Mouse (Mus musculus): Measurements from ENCODE around the gene Cadps. TPM values are rescaled to one million over a fixed set of nuclear protein-coding genes. Genes with fewer than 3 reads are reported as not detected.
A peak's percentile ranks its signal among the peaks of the same experiment; 100 is the strongest.

The Cadps gene
- total RNA-seq, 2 experiments from 2014 or later: 9.6 to 12.7 TPM

- peak in 1 of 2 experiments; percentile 15 for DNase-seq (ENCODE audit: low spot score in 2 of 2)
Observed at GRCm38 (mm10) chr14:12529961-12530542, 292.8 kb downstream of the Cadps start.

DNA sequence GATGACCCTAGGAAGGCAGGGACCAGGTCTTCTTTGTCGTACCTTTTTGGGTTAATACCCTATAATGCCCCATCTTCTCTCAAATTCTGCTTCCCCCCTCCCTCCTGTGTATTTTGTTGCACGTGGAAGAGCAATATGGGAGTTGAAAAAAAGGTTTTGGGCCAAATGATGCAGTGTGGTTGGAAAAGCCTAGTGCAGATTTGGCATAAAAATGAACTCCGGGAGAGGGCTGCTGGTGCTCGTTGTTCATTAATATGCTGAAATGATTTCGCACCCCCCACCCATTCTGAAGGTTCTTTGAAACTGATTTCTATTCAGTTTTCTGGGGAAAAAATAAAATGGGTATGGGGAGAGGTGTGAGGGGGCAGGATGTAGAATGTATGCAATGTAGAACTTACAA, 295.6 kb downstream of the Cadps start:
- DNase-seq (ENCODE audit: low spot score in 2 of 2): no peak

DNA sequence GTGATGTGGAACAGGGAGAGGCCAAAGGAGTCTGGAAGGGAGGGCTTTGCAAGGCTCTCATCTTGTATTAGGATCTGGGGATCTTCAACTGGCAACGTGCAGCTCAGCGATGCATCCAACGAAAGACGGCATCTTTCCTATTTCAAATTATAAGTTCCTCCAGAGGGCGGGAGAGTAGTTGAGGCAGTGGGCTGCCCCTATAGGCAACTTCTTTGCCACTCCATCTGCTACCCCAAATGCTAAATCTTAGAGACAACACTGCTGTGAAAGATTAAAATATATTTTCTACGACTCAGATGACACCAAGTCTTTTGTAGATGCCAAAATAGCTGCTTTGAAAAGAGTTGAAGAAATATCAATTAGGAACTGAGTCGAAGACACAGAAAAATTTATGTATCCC, 315.9 kb downstream of the Cadps start:
- DNase-seq (ENCODE audit: low spot score in 2 of 2): no peak

GRCm38 (mm10) chr14:12504191-12504947, 318.5 kb downstream of the Cadps start:
- no peak for DNase-seq (ENCODE audit: low spot score in 2 of 2)

GRCm38 (mm10) chr14:12462206-12462605, 360.7 kb downstream of the Cadps start:
- no peak for DNase-seq (ENCODE audit: low spot score in 2 of 2)

DNA sequence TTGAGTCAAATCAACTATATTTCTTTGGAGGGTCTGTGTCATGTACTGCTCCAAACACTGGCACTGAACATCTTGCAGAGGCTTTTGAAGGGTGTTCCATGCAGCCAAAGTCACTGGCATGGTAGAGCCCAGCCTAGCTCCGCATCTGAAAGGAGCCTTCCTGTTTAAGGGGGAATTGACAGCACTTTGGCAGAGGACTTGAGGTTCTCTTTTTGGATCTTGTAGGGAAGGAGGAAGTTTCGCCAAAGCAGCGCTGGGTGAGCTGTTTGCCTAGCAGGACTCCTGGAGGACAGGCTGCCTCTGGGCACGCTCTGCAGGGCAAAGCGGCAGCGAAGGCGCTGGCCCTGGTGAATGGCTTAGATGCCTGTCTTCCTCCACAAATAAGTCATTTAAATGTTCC, 363.2 kb downstream of the Cadps start:
- DNase-seq (ENCODE audit: low spot score in 2 of 2): no peak

GRCm38 (mm10) chr14:12455064-12455591, 367.8 kb downstream of the Cadps start:
- DNase-seq (ENCODE audit: low spot score in 2 of 2): no peak

- DNase-seq (ENCODE audit: low spot score in 2 of 2): no peak
Observed at GRCm38 (mm10) chr14:12450807-12451206, 372.1 kb downstream of the Cadps start.

- DNase-seq (ENCODE audit: low spot score in 2 of 2): no peak
Observed at GRCm38 (mm10) chr14:12448883-12449282, 374.0 kb downstream of the Cadps start.

DNA sequence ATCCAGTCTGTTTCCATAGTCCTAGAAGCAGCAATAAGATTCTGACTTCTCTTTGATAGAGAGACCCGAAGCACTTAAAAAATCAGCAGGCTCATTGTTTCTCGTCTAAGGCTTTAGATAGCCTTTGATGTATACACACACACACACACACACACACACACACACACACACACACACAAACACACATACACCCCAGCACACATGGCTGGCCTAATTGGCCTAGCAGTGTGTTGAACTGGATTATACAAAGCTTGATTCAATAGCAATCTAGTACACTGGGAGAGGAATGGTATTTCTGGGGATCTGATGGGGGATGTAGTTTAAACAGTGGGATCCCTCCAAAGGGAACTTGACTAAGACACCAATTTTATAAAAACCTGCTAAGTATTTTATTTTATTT, 381.9 kb downstream of the Cadps start:
- DNase-seq (ENCODE audit: low spot score in 2 of 2): no peak

DNA sequence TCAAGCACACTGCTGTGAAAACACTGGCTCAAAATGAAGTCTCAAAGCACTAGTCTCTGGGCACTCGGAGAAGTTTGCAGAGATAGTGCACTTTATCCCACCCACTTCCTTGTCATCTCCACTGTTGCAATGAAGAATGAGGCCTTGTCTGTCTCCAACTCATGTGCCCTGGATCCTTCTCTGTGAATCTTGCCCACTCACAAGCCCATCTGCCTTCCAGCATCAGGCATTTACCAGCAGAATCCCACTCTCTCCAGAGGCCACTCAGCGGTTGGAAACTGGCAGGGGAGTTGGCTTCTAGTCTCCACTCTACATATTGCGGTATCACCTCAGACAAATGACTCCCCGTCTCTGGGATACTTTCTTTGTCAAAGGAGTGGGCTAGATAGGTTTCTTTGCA, 384.9 kb downstream of the Cadps start:
- DNase-seq (ENCODE audit: low spot score in 2 of 2): no peak

GRCm38 (mm10) chr14:12437422-12437821, 385.5 kb downstream of the Cadps start:
- no peak for DNase-seq (ENCODE audit: low spot score in 2 of 2)

GRCm38 (mm10) chr14:12436903-12437368, 385.9 kb downstream of the Cadps start:
- DNase-seq (ENCODE audit: low spot score in 2 of 2): no peak

GRCm38 (mm10) chr14:12428021-12428654, 394.7 kb downstream of the Cadps start:
- no peak for DNase-seq (ENCODE audit: low spot score in 2 of 2)

- DNase-seq (ENCODE audit: low spot score in 2 of 2): no peak
Observed at GRCm38 (mm10) chr14:12425311-12425710, 397.6 kb downstream of the Cadps start.

GRCm38 (mm10) chr14:12410276-12410675, 412.6 kb downstream of the Cadps start:
- no peak for DNase-seq (ENCODE audit: low spot score in 2 of 2)

DNA sequence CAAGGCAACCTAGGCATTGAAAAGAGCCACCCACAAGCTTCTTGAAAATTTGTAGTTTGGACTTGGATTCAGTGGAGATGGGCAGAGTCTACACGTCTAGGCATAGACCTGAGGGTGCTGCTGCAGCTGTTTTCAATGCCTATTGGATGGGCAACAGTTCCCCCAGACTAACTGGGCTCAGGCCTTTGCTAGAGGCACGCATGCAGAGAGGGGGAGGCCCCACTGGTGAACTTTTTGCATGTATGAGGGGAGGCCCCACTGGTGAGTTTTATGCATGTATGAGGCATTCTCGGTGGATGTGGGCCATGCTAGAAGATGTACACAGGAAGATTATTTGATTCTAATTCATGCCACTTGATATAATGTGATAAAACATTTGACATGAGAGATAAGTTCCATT, 413.1 kb downstream of the Cadps start:
- DNase-seq (ENCODE audit: low spot score in 2 of 2): no peak

DNA sequence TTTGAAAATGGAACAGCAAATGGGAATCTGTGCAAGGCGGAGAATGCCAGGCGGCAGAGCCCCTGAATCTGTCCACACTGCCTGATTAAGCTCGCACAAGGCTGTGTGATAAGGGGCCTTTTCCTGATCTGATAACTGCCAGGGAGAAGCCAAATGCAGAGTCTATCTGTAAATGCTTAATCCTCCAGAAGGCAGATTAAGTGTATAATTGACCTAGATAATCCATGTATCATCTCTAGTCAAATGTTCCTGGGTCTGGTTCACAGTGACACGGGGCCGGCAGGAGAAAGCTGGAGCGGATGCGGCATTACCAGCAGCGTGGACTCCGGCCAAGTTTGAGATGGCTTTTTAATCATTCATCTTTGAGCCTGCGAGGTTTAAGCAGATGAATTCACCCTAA, 416.3 kb downstream of the Cadps start:
- no peak for DNase-seq (ENCODE audit: low spot score in 2 of 2)

- no peak for DNase-seq (ENCODE audit: low spot score in 2 of 2)
Observed at GRCm38 (mm10) chr14:12405201-12405600, 417.7 kb downstream of the Cadps start.

GRCm38 (mm10) chr14:12404724-12405123, 418.2 kb downstream of the Cadps start:
- DNase-seq (ENCODE audit: low spot score in 2 of 2): no peak

- no peak for DNase-seq (ENCODE audit: low spot score in 2 of 2)
Observed at GRCm38 (mm10) chr14:12404052-12404451, 418.8 kb downstream of the Cadps start.

DNA sequence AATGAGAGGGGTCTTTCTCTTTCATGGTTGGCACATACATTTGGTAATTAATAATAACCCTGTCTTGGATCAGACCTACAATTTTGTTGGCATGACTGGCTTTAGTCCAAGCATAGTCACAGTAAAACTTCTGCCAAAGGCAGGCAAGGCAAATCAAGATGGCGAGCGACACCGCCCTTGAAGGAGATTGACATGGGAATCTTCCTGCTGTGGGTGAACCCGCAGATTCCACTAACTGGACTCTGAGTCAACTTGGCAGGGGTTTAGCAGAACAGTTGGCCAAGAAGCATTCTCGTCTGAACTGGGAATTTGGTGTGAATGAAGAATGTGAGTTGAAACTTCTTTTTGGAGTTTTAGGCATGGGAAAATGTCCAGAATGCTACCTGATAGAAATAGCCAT, 422.8 kb downstream of the Cadps start:
- no peak for DNase-seq (ENCODE audit: low spot score in 2 of 2)

Data from adrenal gland, adult 18-20 months (tissue).